Mouse (Mus musculus): Measurements from ENCODE around the gene Zfp523. TPM values are rescaled to one million over a fixed set of nuclear protein-coding genes. Genes with fewer than 3 reads are reported as not detected.
A peak's percentile ranks its signal among the peaks of the same experiment; 100 is the strongest.

The Zfp523 gene
- polyA plus RNA-seq, 1 experiment = 12.8 TPM

DNA sequence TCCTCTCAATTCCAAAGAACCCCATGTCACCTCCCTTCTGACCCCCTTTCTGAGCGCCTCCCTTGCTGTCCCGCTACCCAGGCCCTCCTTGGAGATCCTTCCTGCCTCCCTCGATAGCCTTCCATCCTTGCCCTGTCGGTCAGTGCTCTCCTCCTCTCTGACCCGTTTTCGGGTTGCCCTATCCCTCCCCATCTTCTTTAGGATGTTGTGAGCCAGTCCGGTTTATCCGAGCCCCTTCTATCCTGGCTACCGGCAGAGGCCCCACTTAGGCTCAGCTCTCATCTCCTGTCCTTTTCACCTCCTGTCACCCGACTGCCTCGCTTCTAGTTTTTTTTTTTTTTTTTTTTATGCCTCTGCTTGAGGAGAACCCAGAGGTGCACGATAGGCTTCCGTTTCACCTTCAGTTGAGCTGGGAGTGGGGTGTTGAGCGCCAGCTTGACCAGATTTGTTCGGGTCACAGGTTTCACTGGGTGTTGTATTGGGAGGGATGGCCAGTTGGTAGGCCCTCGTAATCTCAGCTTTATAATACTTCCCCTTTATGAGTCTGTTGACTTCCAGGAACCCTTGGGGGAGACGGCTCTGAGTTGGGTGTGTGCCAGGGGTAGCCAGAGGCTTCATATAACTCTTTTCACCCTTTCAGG lies 56.3 kb downstream of the Zfp523 start:
- H3K4me1 ChIP-seq (ENCODE audit: control insufficient read depth, insufficient read depth, low read length) = peaks cover 5% of the 10 kb centered on the region; the same call in 1 of the 2 replicates
- peak overlapping the region; percentile 35; the same call in 1 of the 2 replicates for H3K27ac ChIP-seq (ENCODE audit: insufficient read depth, low read length)
- TF ChIP-seq POLR2A (IDR thresholded peaks at IDR 0.05; ENCODE audit: low read depth, low read length) (no peak), CTCF (IDR thresholded peaks at IDR 0.05; ENCODE audit: borderline replicate concordance, insufficient read depth, low read length) (no peak)
- H3K4me3 ChIP-seq (ENCODE audit: insufficient read depth, low read length) = peak overlapping the region; percentile 98

DNA sequence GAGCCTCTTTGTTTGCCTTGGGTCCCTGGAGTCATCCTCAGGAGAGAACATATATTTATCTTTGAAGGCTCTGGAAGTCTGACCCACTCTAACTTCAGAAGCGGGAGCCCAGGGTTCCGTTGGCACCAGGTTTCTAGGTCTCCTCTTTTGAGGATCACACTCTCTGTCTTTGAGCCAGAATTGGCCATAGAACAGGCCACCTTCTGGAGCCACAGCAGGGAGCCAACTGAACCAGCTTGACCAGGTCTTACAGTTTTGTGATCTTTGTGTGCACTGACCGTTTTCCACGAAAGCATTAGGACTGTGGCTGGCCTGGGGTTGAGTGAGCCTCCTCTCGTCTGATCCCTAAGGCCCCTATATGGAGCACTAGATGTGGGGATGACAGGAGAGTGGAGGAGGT lies 57.7 kb downstream of the Zfp523 start:
- no peak overlapping the region for H3K27ac ChIP-seq (ENCODE audit: insufficient read depth, low read length)
- H3K4me3 ChIP-seq (ENCODE audit: insufficient read depth, low read length) = peak overlapping the region; percentile 17; the same call in 1 of the 2 replicates
- TF ChIP-seq CTCF (IDR thresholded peaks at IDR 0.05; ENCODE audit: borderline replicate concordance, insufficient read depth, low read length) = no peak
- TF ChIP-seq POLR2A (IDR thresholded peaks at IDR 0.05; ENCODE audit: low read depth, low read length) = no peak
- peaks cover 5% of the 10 kb centered on the region; the same call in 1 of the 2 replicates for H3K4me1 ChIP-seq (ENCODE audit: control insufficient read depth, insufficient read depth, low read length)

DNA sequence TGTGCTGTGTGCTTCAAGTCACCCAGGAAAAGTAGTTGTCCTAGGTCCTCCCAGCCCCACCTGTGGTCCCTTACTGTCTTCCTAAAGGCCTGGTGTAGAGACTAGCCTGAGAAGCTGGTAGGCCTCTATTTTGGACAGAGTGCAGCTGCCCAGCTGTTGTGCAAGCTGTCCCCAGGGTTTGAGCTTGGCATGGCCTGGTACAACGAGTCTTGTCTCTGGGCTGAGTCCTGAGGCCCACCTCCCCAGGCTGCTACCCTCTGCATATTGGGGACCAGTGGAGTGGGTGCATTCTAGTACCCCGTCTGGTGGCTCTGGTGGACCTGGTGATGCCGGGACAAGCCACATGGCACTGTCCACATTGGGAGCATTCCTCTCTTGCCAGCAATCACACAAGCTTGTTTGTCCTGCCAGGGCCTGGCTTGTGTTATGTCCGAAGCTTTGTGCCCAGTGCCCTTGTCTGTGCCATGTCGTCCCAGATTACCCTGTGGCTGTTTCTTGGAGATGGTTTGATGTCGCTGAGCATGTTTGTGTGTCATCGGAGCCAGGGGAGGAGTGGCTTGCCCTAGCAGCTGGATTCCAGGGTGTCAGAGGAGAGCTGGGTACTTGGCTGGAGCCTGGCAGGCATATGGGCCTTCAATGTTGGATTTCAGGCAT lies 59.2 kb downstream of the Zfp523 start:
- Histone ChIP-seq H3K4me3 (ENCODE audit: insufficient read depth, low read length) (no peak overlapping the region), H3K4me1 (ENCODE audit: control insufficient read depth, insufficient read depth, low read length) (peaks cover 5% of the 10 kb centered on the region; the same call in 1 of the 2 replicates), H3K27ac (ENCODE audit: insufficient read depth, low read length) (no peak overlapping the region)
- TF ChIP-seq CTCF (IDR thresholded peaks at IDR 0.05; ENCODE audit: borderline replicate concordance, insufficient read depth, low read length) (no peak), POLR2A (IDR thresholded peaks at IDR 0.05; ENCODE audit: low read depth, low read length) (no peak)

DNA sequence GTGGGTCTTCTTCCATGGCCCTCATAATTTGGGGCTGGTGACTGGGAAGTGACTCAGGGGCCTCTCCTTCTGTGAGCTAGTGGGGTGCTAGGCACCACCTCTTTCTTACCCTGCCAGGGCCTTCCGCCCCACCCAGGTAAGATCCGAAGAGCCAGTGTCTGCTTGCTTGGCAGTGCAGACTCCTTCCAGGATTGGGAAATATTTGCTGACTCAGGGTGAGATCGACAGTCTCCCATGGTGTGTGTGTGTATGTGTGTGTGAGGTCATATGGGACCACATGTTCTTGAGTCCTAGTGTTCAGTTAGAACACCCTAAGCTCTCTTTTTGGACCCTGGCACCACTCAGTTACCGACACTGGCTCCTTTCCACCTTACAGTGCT lies 59.7 kb downstream of the Zfp523 start:
- TF ChIP-seq CTCF (IDR thresholded peaks at IDR 0.05; ENCODE audit: borderline replicate concordance, insufficient read depth, low read length) (no peak), POLR2A (IDR thresholded peaks at IDR 0.05; ENCODE audit: low read depth, low read length) (no peak)
- H3K27ac ChIP-seq (ENCODE audit: insufficient read depth, low read length) = no peak overlapping the region
- peaks cover 5% of the 10 kb centered on the region; the same call in 1 of the 2 replicates for H3K4me1 ChIP-seq (ENCODE audit: control insufficient read depth, insufficient read depth, low read length)
- no peak overlapping the region for H3K4me3 ChIP-seq (ENCODE audit: insufficient read depth, low read length)

DNA sequence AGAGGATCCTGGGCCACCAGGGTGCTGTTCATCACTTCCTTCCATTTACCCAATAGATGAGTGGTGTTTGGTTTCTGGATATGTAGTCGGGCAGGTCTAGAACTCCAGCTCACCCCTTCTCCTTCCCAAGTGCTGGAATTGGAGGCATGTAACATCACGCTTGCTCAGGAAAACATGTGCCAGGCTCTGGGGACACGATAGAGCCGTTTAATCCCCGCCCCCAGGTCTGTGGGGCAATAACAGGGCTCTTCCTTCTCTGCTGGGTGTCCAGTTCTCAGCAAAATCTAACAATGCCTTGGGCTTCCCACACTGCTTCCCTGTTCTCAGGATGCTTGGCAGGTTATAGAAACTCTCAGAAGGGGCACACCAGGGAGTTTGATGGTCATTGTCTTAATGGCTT lies 60.4 kb downstream of the Zfp523 start:
- Histone ChIP-seq H3K4me1 (ENCODE audit: control insufficient read depth, insufficient read depth, low read length) (peaks cover 5% of the 10 kb centered on the region; the same call in 1 of the 2 replicates), H3K27ac (ENCODE audit: insufficient read depth, low read length) (no peak overlapping the region), H3K4me3 (ENCODE audit: insufficient read depth, low read length) (no peak overlapping the region)
- TF ChIP-seq CTCF (IDR thresholded peaks at IDR 0.05; ENCODE audit: borderline replicate concordance, insufficient read depth, low read length) (no peak), POLR2A (IDR thresholded peaks at IDR 0.05; ENCODE audit: low read depth, low read length) (no peak)

DNA sequence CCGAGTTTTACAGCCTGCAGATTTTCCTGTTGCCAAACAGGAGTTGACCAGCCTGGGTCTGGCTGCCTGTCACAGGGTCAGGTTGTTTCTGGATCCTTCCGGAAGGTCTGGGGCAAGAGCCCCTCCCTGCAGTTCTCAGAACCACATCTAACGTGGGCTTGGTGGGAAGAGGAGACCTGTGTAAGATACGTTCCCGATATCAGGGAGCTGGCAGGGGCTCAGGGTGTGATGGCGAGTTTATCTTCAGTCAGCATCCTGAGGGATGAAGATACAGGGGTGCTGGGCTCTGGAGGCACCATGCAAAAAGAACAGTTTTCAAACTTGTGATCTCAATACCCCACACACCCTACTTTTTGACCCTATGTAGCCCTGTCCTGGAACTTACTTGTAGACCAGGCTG lies 60.9 kb downstream of the Zfp523 start:
- TF ChIP-seq CTCF (IDR thresholded peaks at IDR 0.05; ENCODE audit: borderline replicate concordance, insufficient read depth, low read length) (no peak), POLR2A (IDR thresholded peaks at IDR 0.05; ENCODE audit: low read depth, low read length) (no peak)
- Histone ChIP-seq H3K27ac (ENCODE audit: insufficient read depth, low read length) (no peak overlapping the region), H3K4me1 (ENCODE audit: control insufficient read depth, insufficient read depth, low read length) (peaks cover 5% of the 10 kb centered on the region; the same call in 1 of the 2 replicates), H3K4me3 (ENCODE audit: insufficient read depth, low read length) (no peak overlapping the region)

DNA sequence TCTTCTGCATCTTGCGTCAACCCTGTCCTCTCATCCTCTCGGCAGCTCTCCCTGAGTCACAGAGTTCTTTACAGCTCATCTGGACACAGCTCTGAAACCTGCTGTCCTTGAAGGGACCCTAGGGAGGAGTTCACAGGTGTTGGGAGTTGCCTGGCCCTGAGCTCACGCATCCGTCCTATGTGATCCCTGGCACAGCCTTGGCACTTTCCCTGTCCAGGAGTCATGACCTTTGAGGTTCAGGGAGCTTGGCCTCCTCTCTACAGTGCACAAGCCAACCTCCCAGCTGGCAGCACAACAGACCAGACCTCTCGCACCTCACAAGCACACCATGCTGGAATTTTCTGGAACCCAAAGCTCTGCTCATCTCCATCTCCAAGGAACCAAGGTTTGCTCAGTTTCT lies 63.9 kb downstream of the Zfp523 start:
- Histone ChIP-seq H3K4me3 (ENCODE audit: insufficient read depth, low read length) (no peak overlapping the region), H3K4me1 (ENCODE audit: control insufficient read depth, insufficient read depth, low read length) (no peaks in the 10 kb centered on the region), H3K27ac (ENCODE audit: insufficient read depth, low read length) (no peak overlapping the region)
- TF ChIP-seq POLR2A (IDR thresholded peaks at IDR 0.05; ENCODE audit: low read depth, low read length) (no peak), CTCF (IDR thresholded peaks at IDR 0.05; ENCODE audit: borderline replicate concordance, insufficient read depth, low read length) (no peak)

DNA sequence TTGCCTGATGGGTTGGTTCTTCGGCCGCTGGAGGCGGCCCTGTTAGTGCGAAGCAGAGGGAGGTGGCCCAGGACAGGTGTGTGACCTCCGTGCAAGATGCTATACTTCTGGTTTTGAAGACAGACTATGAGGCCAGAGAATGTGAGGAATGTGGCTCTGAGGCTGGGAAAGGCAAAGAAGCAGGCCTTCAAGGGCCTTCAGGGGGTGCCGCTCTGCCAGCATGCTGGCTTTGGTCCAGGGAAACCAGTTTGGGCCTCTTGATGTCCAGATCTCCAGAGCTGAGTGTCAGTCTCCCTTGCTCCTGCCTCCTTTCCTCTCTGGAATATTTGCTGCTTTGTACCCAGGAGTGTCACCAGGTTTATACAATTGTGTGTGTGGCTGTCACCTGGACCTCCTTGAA lies 65.4 kb downstream of the Zfp523 start:
- TF ChIP-seq POLR2A (IDR thresholded peaks at IDR 0.05; ENCODE audit: low read depth, low read length) (no peak), CTCF (IDR thresholded peaks at IDR 0.05; ENCODE audit: borderline replicate concordance, insufficient read depth, low read length) (no peak)
- Histone ChIP-seq H3K27ac (ENCODE audit: insufficient read depth, low read length) (no peak overlapping the region), H3K4me1 (ENCODE audit: control insufficient read depth, insufficient read depth, low read length) (peaks cover 4% of the 10 kb centered on the region; the same call in 1 of the 2 replicates), H3K4me3 (ENCODE audit: insufficient read depth, low read length) (no peak overlapping the region)

DNA sequence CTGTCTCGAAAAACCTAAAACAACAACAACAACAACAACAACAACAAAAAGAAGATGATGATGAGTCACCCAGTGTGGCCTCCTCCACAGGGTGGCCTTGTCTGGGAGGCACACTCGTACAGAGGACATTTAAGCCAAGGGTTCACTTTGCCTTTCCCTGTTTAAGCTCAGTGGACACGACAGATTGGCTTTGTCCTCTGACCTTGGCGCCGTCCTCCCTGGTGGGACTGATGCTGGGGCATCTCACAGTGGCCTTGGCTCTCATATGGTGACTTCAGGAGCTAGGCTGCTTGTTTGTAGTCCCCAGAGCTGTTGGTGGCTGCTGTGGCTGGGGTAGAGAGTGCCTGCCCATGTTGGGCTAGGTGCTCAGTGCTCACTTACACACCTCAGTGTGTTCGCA lies 67.3 kb downstream of the Zfp523 start:
- Histone ChIP-seq H3K4me3 (ENCODE audit: insufficient read depth, low read length) (no peak overlapping the region), H3K4me1 (ENCODE audit: control insufficient read depth, insufficient read depth, low read length) (peaks cover 7% of the 10 kb centered on the region), H3K27ac (ENCODE audit: insufficient read depth, low read length) (no peak overlapping the region)
- no peak for TF ChIP-seq CTCF (IDR thresholded peaks at IDR 0.05; ENCODE audit: borderline replicate concordance, insufficient read depth, low read length)
- no peak for TF ChIP-seq POLR2A (IDR thresholded peaks at IDR 0.05; ENCODE audit: low read depth, low read length)

DNA sequence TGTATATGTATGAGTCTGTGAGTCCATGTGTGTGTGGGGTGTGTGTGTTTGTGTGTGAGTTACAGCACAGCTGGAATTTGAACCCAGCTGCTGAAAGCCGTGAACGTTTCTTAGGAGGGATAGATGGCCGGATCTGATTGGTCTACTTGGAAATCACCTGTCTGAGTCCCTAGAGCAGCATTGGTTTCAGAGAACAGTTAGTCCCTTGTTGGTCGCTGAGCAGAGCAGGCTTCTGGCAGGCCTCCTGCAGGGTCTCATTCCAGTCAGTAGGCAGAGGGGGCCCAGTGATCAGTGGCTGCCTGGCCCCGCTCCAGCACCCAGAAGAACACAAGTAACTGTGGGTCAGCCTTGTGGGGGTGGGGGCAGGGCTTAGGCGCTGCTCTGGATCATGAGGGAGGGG lies 67.8 kb downstream of the Zfp523 start:
- Histone ChIP-seq H3K27ac (ENCODE audit: insufficient read depth, low read length) (no peak overlapping the region), H3K4me3 (ENCODE audit: insufficient read depth, low read length) (no peak overlapping the region), H3K4me1 (ENCODE audit: control insufficient read depth, insufficient read depth, low read length) (peaks cover 7% of the 10 kb centered on the region)
- TF ChIP-seq POLR2A (IDR thresholded peaks at IDR 0.05; ENCODE audit: low read depth, low read length) = no peak
- no peak for TF ChIP-seq CTCF (IDR thresholded peaks at IDR 0.05; ENCODE audit: borderline replicate concordance, insufficient read depth, low read length)
